17 mouse cellular contexts compared by ENCODE assay signal in genomic region chr5:105466471-105466902, GRCm38 (mm10). TPM values are rescaled to one million over a fixed set of nuclear protein-coding genes. Genes with fewer than 3 reads are reported as not detected.
A peak's percentile ranks its signal among the peaks of the same experiment; 100 is the strongest.
DNase-seq lines count a peak whose midpoint lies in the region; ATAC-seq and TF ChIP-seq lines count a peak whose summit lies in the region.
"Had no signal": no experiment of that assay in that cellular context is flagged by ENCODE, and none has a peak within 500 bp of the region (broad histone marks: within the 10 kb centered on the region; RNA-seq: fewer than 3 reads in every experiment).

No protein-coding gene starts in this region.

- no peak overlapping the region for H3K4me2 ChIP-seq in midbrain, embryonic 11.5 days
- no peak overlapping the region for H3K4me2 ChIP-seq in midbrain, embryonic 14.5 days (ENCODE audit: low read length)
- H3K4me2 ChIP-seq: kidney, embryonic 15.5 days had no signal

- H3K9me3 ChIP-seq in midbrain, embryonic 11.5 days (ENCODE audit: control insufficient read depth, low read length) = no peaks in the 10 kb centered on the region
- no peaks in the 10 kb centered on the region for H3K9me3 ChIP-seq in midbrain, embryonic 14.5 days (ENCODE audit: control insufficient read depth, low read length)
- H3K9me3 ChIP-seq: embryonic facial prominence, embryonic 10.5 days; kidney, embryonic 15.5 days; limb, embryonic 10.5 days had no signal

- WGBS in midbrain, embryonic 11.5 days = 93% methylated on average over 7 of the region's 7 CpGs
- 83% methylated on average over 7 of the region's 7 CpGs for WGBS in midbrain, embryonic 14.5 days

- ATAC-seq in midbrain, embryonic 11.5 days (ENCODE audit: low FRiP score) = no peak
- ATAC-seq in midbrain, embryonic 14.5 days (ENCODE audit: low FRiP score, low TSS enrichment) = no peak
- ATAC-seq: hindbrain, embryonic 16.5 days; intestine, postnatal 0 days had no signal

- H3K27me3 ChIP-seq in midbrain, embryonic 11.5 days (ENCODE audit: control insufficient read depth, insufficient read depth, low read length) = no peaks in the 10 kb centered on the region
- no peaks in the 10 kb centered on the region for H3K27me3 ChIP-seq in midbrain, embryonic 14.5 days (ENCODE audit: control insufficient read depth, insufficient read depth, low read length)
- H3K27me3 ChIP-seq: kidney, embryonic 15.5 days had no signal

- no peak for TF ChIP-seq CTCF in gastrocnemius, adult 2 months (IDR thresholded peaks at IDR 0.05)

- peak overlapping the region; percentile 75; the same call in 1 of the 2 replicates for H3K27ac ChIP-seq in gastrocnemius, adult 2 months
- no peak overlapping the region for H3K27ac ChIP-seq in midbrain, embryonic 11.5 days (ENCODE audit: low read depth, low read length)
- no peak overlapping the region for H3K27ac ChIP-seq in midbrain, embryonic 14.5 days (replicated peaks; ENCODE audit: low read depth, low read length)
- H3K27ac ChIP-seq: embryonic facial prominence, embryonic 10.5 days; kidney, embryonic 15.5 days; limb, embryonic 10.5 days had no signal

- intact Hi-C loops in gastrocnemius, adult 2 months (cut with DNase I) = no loop called here

- H3K4me1 ChIP-seq in midbrain, embryonic 11.5 days (ENCODE audit: control insufficient read depth, insufficient read depth, low read length) = no peaks in the 10 kb centered on the region
- H3K4me1 ChIP-seq in midbrain, embryonic 14.5 days (ENCODE audit: control insufficient read depth, insufficient read depth, low read length) = 0 out of 2 replicates have a peak, but pooled peaks cover 5% of the 10 kb centered on the region
- H3K4me1 ChIP-seq: limb, embryonic 10.5 days had no signal

- DNase-seq in gastrocnemius, adult 2 months = no peak
- no peak for DNase-seq in gastrocnemius, postnatal 10 days
- DNase-seq in midbrain, embryonic 11.5 days (ENCODE audit: low spot score, missing footprints) = peak; percentile 75
- no peak for DNase-seq in midbrain, embryonic 14.5 days
- peak; percentile 59 to 81 for DNase-seq in left cerebral cortex, adult 9 months (ENCODE audit: low spot score in 2 of 2)
- DNase-seq in right cerebral cortex, postnatal 36 days (ENCODE audit: low spot score in 2 of 2) = peak; percentile 60 to 79
- no peak for DNase-seq in lung, adult 18-20 months
- no peak for DNase-seq in adrenal gland, postnatal 14 days
- DNase-seq: cerebellum, adult 2 months; lung, adult 2 months; lung, postnatal 36 days; thymus, postnatal 14 days had no signal

- H3K36me3 ChIP-seq in midbrain, embryonic 11.5 days (ENCODE audit: control insufficient read depth, insufficient read depth, low read length) = 0 out of 2 replicates have a peak, but pooled peaks cover 2% of the 10 kb centered on the region
- H3K36me3 ChIP-seq in midbrain, embryonic 14.5 days (ENCODE audit: control insufficient read depth, insufficient read depth, low read length) = no peaks in the 10 kb centered on the region
- H3K36me3 ChIP-seq: embryonic facial prominence, embryonic 10.5 days; kidney, embryonic 15.5 days; limb, embryonic 10.5 days had no signal

- H3K9ac ChIP-seq in midbrain, embryonic 11.5 days (ENCODE audit: low read length) = no peak overlapping the region
- no peak overlapping the region for H3K9ac ChIP-seq in midbrain, embryonic 14.5 days (replicated peaks; ENCODE audit: low read length)
- H3K9ac ChIP-seq: kidney, embryonic 15.5 days had no signal

- no peak overlapping the region; the same call in 1 of the 2 replicates for H3K4me3 ChIP-seq in gastrocnemius, adult 2 months
- no peak overlapping the region for H3K4me3 ChIP-seq in midbrain, embryonic 11.5 days (ENCODE audit: low read depth, low read length)
- H3K4me3 ChIP-seq in midbrain, embryonic 14.5 days (replicated peaks; ENCODE audit: low read depth, low read length) = no peak overlapping the region
- H3K4me3 ChIP-seq: embryonic facial prominence, embryonic 10.5 days; kidney, embryonic 15.5 days; limb, embryonic 10.5 days had no signal

RNA-seq across cellular contexts. Expression of gene Lrrc8b, which starts 50.9 kb away (rescaled TPM):
- total RNA-seq in gastrocnemius, adult 2 months (2021) = 1 to 10 TPM; 1.4 to 2.1 TPM
- 1 to 10 TPM; 6.9 to 7.0 TPM for total RNA-seq in gastrocnemius, postnatal 10 days (2021)
- polyA plus RNA-seq in midbrain, embryonic 11.5 days (2014; fragmentation: Nextera tagmentation; extraction: Ambion mirVana) = 13.3 and 13.8 TPM in 2 replicates
- polyA plus RNA-seq in midbrain, embryonic 14.5 days (2014; fragmentation: Nextera tagmentation; extraction: Ambion mirVana) = 23.9 and 28.5 TPM in 2 replicates
- total RNA-seq in adrenal gland, postnatal 14 days (2021) = 86.3 and 88.5 TPM in 2 replicates

RNA-seq across cellular contexts. Expression of gene Lrrc8c, which starts 52.7 kb away (rescaled TPM):
- total RNA-seq in gastrocnemius, adult 2 months (2021) = 10 to 100 TPM in 1 of 2 experiments, 1 to 10 TPM in 1; 8.1 to 17.0 TPM
- total RNA-seq in gastrocnemius, postnatal 10 days (2021) = 10 to 100 TPM; 14.4 to 14.6 TPM
- polyA plus RNA-seq in midbrain, embryonic 11.5 days (2014; fragmentation: Nextera tagmentation; extraction: Ambion mirVana) = 12.4 and 12.8 TPM in 2 replicates
- polyA plus RNA-seq in midbrain, embryonic 14.5 days (2014; fragmentation: Nextera tagmentation; extraction: Ambion mirVana) = 13.0 and 16.7 TPM in 2 replicates
- total RNA-seq in adrenal gland, postnatal 14 days (2021) = 31.1 and 33.7 TPM in 2 replicates

Comparison
In these comparisons a context has a peak if more than half of its experiments do, and no peak if none do; other contexts are left out.
1. DNase-seq: peak in midbrain, embryonic 11.5 days (single experiment), left cerebral cortex, adult 9 months (2 of 2) and right cerebral cortex, postnatal 36 days (2 of 2); none in gastrocnemius, adult 2 months (single experiment), gastrocnemius, postnatal 10 days (single experiment), midbrain, embryonic 14.5 days (single experiment), lung, adult 18-20 months (0 of 2) and adrenal gland, postnatal 14 days (single experiment).
2. RNA of gene Lrrc8b, which starts 50.9 kb away (total RNA-seq): 86.3 to 88.5 TPM in adrenal gland, postnatal 14 days; 6.9 to 7.0 TPM in gastrocnemius, postnatal 10 days and 1.4 to 2.1 TPM in gastrocnemius, adult 2 months; every median in the first group is over 10 times any median in the second.